Mouse (Mus musculus): ENCODE results near the gene Bbs12. TPM values are rescaled to one million over a fixed set of nuclear protein-coding genes. Genes with fewer than 3 reads are reported as not detected.
A peak's percentile ranks its signal among the peaks of the same experiment; 100 is the strongest.

Bbs12 gene
- polyA plus RNA-seq, 1 experiment from 2014 or later = 7.6 TPM

GRCm38 (mm10) chr3:37341110-37341509 lies 28.8 kb downstream of the Bbs12 start:
- Histone ChIP-seq H3K4me3 (ENCODE audit: low read depth, low read length) (no peak overlapping the region), H3K27me3 (ENCODE audit: control insufficient read depth, insufficient read depth, low read length) (no peaks in the 10 kb centered on the region), H3K27ac (ENCODE audit: low read depth, low read length) (no peak overlapping the region), H3K9ac (ENCODE audit: low read length) (no peak overlapping the region), H3K36me3 (ENCODE audit: control insufficient read depth, insufficient read depth, low read length) (no peaks in the 10 kb centered on the region), H3K4me2 (ENCODE audit: low read depth) (no peak overlapping the region), H3K4me1 (ENCODE audit: control insufficient read depth, insufficient read depth, low read length) (no peaks in the 10 kb centered on the region), H3K9me3 (ENCODE audit: control insufficient read depth, low read length) (no peaks in the 10 kb centered on the region)
- ATAC-seq (ENCODE audit: insufficient read depth, low FRiP score, low TSS enrichment) = no peak
- no peak for DNase-seq (ENCODE audit: low spot score)
- WGBS = 60% methylated on average over 5 of the region's 5 CpGs

GRCm38 (mm10) chr3:37342811-37343210 lies 30.5 kb downstream of the Bbs12 start:
- 76% methylated on average over 5 of the region's 5 CpGs for WGBS
- no peaks in the 10 kb centered on the region for H3K4me1 ChIP-seq (ENCODE audit: control insufficient read depth, insufficient read depth, low read length)
- no peak for ATAC-seq (ENCODE audit: insufficient read depth, low FRiP score, low TSS enrichment)

GRCm38 (mm10) chr3:37347671-37348070 lies 35.3 kb downstream of the Bbs12 start:
- H3K27me3 ChIP-seq (ENCODE audit: control insufficient read depth, insufficient read depth, low read length) = peaks cover 13% of the 10 kb centered on the region

More at GRCm38 (mm10) chr3:37342811-37343210, 30.5 kb downstream of the Bbs12 start:
- no peak overlapping the region for H3K4me2 ChIP-seq (ENCODE audit: low read depth)
- no peak for DNase-seq (ENCODE audit: low spot score)
- H3K36me3 ChIP-seq (ENCODE audit: control insufficient read depth, insufficient read depth, low read length) = no peaks in the 10 kb centered on the region
- no peaks in the 10 kb centered on the region for H3K9me3 ChIP-seq (ENCODE audit: control insufficient read depth, low read length)
- no peak overlapping the region for H3K9ac ChIP-seq (ENCODE audit: low read length)
- no peak overlapping the region for H3K4me3 ChIP-seq (ENCODE audit: low read depth, low read length)
- H3K27ac ChIP-seq (ENCODE audit: low read depth, low read length) = no peak overlapping the region
- peaks cover 2% of the 10 kb centered on the region; the same call in 1 of the 2 replicates for H3K27me3 ChIP-seq (ENCODE audit: control insufficient read depth, insufficient read depth, low read length)

GRCm38 (mm10) chr3:37348221-37349165 lies 36.1 kb downstream of the Bbs12 start, which contains the start of gene Fgf2:
Gene Fgf2 (plus strand): TSS chr3:37348346.
- peak; percentile 38 for DNase-seq (ENCODE audit: low spot score)
- Histone ChIP-seq H3K27me3 (ENCODE audit: control insufficient read depth, insufficient read depth, low read length) (peaks cover 13% of the 10 kb centered on the region), H3K27ac (ENCODE audit: low read depth, low read length) (no peak within 1 kb of the TSS), H3K9me3 (ENCODE audit: control insufficient read depth, low read length) (no peaks in the 10 kb centered on the region), H3K9ac (ENCODE audit: low read length) (peak within 1 kb of the TSS; percentile 62), H3K4me1 (ENCODE audit: control insufficient read depth, insufficient read depth, low read length) (0 out of 2 replicates have a peak, but pooled peaks cover 3% of the 10 kb centered on the region), H3K4me2 (ENCODE audit: low read depth) (peak within 1 kb of the TSS; percentile 94), H3K4me3 (ENCODE audit: low read depth, low read length) (peak within 1 kb of the TSS; percentile 52), H3K36me3 (ENCODE audit: control insufficient read depth, insufficient read depth, low read length) (no peaks in the 10 kb centered on the region)
- under 1% methylated on average over 69 of the region's 75 CpGs for whole genome bisulfite sequencing
- ATAC-seq (ENCODE audit: insufficient read depth, low FRiP score, low TSS enrichment) = peak; percentile 65

More at GRCm38 (mm10) chr3:37347671-37348070, 35.3 kb downstream of the Bbs12 start:
- Histone ChIP-seq H3K27ac (ENCODE audit: low read depth, low read length) (no peak overlapping the region), H3K4me3 (ENCODE audit: low read depth, low read length) (no peak overlapping the region), H3K4me1 (ENCODE audit: control insufficient read depth, insufficient read depth, low read length) (0 out of 2 replicates have a peak, but pooled peaks cover 3% of the 10 kb centered on the region), H3K4me2 (ENCODE audit: low read depth) (peak overlapping the region; percentile 94), H3K9me3 (ENCODE audit: control insufficient read depth, low read length) (no peaks in the 10 kb centered on the region), H3K9ac (ENCODE audit: low read length) (no peak overlapping the region; the same call in 1 of the 2 replicates), H3K36me3 (ENCODE audit: control insufficient read depth, insufficient read depth, low read length) (no peaks in the 10 kb centered on the region)
- ATAC-seq (ENCODE audit: insufficient read depth, low FRiP score, low TSS enrichment) (no peak), DNase-seq (ENCODE audit: low spot score) (no peak)
- 30% methylated on average over 9 of the region's 9 CpGs for WGBS

GRCm38 (mm10) chr3:37349166-37349548 lies 36.8 kb downstream of the Bbs12 start:
- ATAC-seq (ENCODE audit: insufficient read depth, low FRiP score, low TSS enrichment) = no peak
- WGBS = 5% methylated on average over 8 of the region's 8 CpGs
- Histone ChIP-seq H3K4me2 (ENCODE audit: low read depth) (peak overlapping the region; percentile 94), H3K9me3 (ENCODE audit: control insufficient read depth, low read length) (no peaks in the 10 kb centered on the region), H3K27me3 (ENCODE audit: control insufficient read depth, insufficient read depth, low read length) (peaks cover 13% of the 10 kb centered on the region), H3K4me1 (ENCODE audit: control insufficient read depth, insufficient read depth, low read length) (0 out of 2 replicates have a peak, but pooled peaks cover 3% of the 10 kb centered on the region), H3K36me3 (ENCODE audit: control insufficient read depth, insufficient read depth, low read length) (no peaks in the 10 kb centered on the region), H3K9ac (ENCODE audit: low read length) (peak overlapping the region; percentile 62; the same call in 1 of the 2 replicates), H3K4me3 (ENCODE audit: low read depth, low read length) (peak overlapping the region; percentile 52), H3K27ac (ENCODE audit: low read depth, low read length) (no peak overlapping the region)
- no peak for DNase-seq (ENCODE audit: low spot score)

- Histone ChIP-seq H3K9me3 (ENCODE audit: control insufficient read depth, low read length) (no peaks in the 10 kb centered on the region), H3K4me1 (ENCODE audit: control insufficient read depth, insufficient read depth, low read length) (0 out of 2 replicates have a peak, but pooled peaks cover 3% of the 10 kb centered on the region), H3K4me2 (ENCODE audit: low read depth) (no peak overlapping the region), H3K9ac (ENCODE audit: low read length) (no peak overlapping the region), H3K4me3 (ENCODE audit: low read depth, low read length) (no peak overlapping the region), H3K36me3 (ENCODE audit: control insufficient read depth, insufficient read depth, low read length) (no peaks in the 10 kb centered on the region), H3K27me3 (ENCODE audit: control insufficient read depth, insufficient read depth, low read length) (peaks cover 13% of the 10 kb centered on the region), H3K27ac (ENCODE audit: low read depth, low read length) (no peak overlapping the region)
- no peak for DNase-seq (ENCODE audit: low spot score)
- ATAC-seq (ENCODE audit: insufficient read depth, low FRiP score, low TSS enrichment) = no peak
- WGBS = 68% methylated on average over 7 of the region's 7 CpGs
Observed at GRCm38 (mm10) chr3:37350386-37350785, 38.0 kb downstream of the Bbs12 start.

GRCm38 (mm10) chr3:37353951-37354481 lies 41.7 kb downstream of the Bbs12 start:
- no peaks in the 10 kb centered on the region for H3K9me3 ChIP-seq (ENCODE audit: control insufficient read depth, low read length)
- ATAC-seq (ENCODE audit: insufficient read depth, low FRiP score, low TSS enrichment) (no peak), DNase-seq (ENCODE audit: low spot score) (no peak)
- no peak overlapping the region for H3K4me3 ChIP-seq (ENCODE audit: low read depth, low read length)
- no peak overlapping the region for H3K27ac ChIP-seq (ENCODE audit: low read depth, low read length)
- H3K9ac ChIP-seq (ENCODE audit: low read length) = no peak overlapping the region
- peaks cover 7% of the 10 kb centered on the region for H3K27me3 ChIP-seq (ENCODE audit: control insufficient read depth, insufficient read depth, low read length)
- WGBS = 86% methylated on average over 10 of the region's 10 CpGs
- H3K4me2 ChIP-seq (ENCODE audit: low read depth) = no peak overlapping the region
- 0 out of 2 replicates have a peak, but pooled peaks cover 1% of the 10 kb centered on the region for H3K4me1 ChIP-seq (ENCODE audit: control insufficient read depth, insufficient read depth, low read length)
- H3K36me3 ChIP-seq (ENCODE audit: control insufficient read depth, insufficient read depth, low read length) = no peaks in the 10 kb centered on the region

- no peak overlapping the region for H3K9ac ChIP-seq (ENCODE audit: low read length)
- no peaks in the 10 kb centered on the region for H3K36me3 ChIP-seq (ENCODE audit: control insufficient read depth, insufficient read depth, low read length)
- H3K4me3 ChIP-seq (ENCODE audit: low read depth, low read length) = no peak overlapping the region
- ATAC-seq (ENCODE audit: insufficient read depth, low FRiP score, low TSS enrichment) = no peak
- H3K27me3 ChIP-seq (ENCODE audit: control insufficient read depth, insufficient read depth, low read length) = no peaks in the 10 kb centered on the region
- H3K4me1 ChIP-seq (ENCODE audit: control insufficient read depth, insufficient read depth, low read length) = no peaks in the 10 kb centered on the region
- H3K27ac ChIP-seq (ENCODE audit: low read depth, low read length) = no peak overlapping the region
- no peak overlapping the region for H3K4me2 ChIP-seq (ENCODE audit: low read depth)
- no peaks in the 10 kb centered on the region for H3K9me3 ChIP-seq (ENCODE audit: control insufficient read depth, low read length)
- 81% methylated on average over 1 of the region's 1 CpGs for WGBS
- no peak for DNase-seq (ENCODE audit: low spot score)
Observed at GRCm38 (mm10) chr3:37354737-37355136, 42.4 kb downstream of the Bbs12 start.
